Mouse (Mus musculus): ENCODE results near the gene Gm11213. TPM values are rescaled to one million over a fixed set of nuclear protein-coding genes. Genes with fewer than 3 reads are reported as not detected.

Gm11213 gene
- polyA plus RNA-seq, 1 experiment from 2014 or later, result not detected

GRCm38 (mm10) chr4:63590538-63590937, 14.5 kb downstream of the Gm11213 start:
- 73% methylated on average over 4 of the region's 4 CpGs for WGBS
- H3K9me3 ChIP-seq (ENCODE audit: control insufficient read depth, low read length), result no peaks in the 10 kb centered on the region
- H3K27me3 ChIP-seq (replicated peaks; ENCODE audit: control insufficient read depth, insufficient read depth, low read length), result no peaks in the 10 kb centered on the region
- H3K4me2 ChIP-seq, result no peak overlapping the region
- DNase-seq (ENCODE audit: low spot score), result no peak
- H3K9ac ChIP-seq (ENCODE audit: low read depth, low read length), result no peak overlapping the region
- H3K4me1 ChIP-seq (replicated peaks; ENCODE audit: control insufficient read depth, insufficient read depth, low read length), result no peaks in the 10 kb centered on the region; the same call in 1 of the 2 replicates
- no peak overlapping the region for H3K4me3 ChIP-seq (ENCODE audit: low read depth, low read length)
- H3K36me3 ChIP-seq (ENCODE audit: control insufficient read depth, insufficient read depth, low read length), result no peaks in the 10 kb centered on the region
- ATAC-seq (replicated peaks; ENCODE audit: low FRiP score), result no peak
- H3K27ac ChIP-seq (ENCODE audit: low read depth, low read length), result no peak overlapping the region

- Histone ChIP-seq H3K9ac (ENCODE audit: low read depth, low read length) (no peak overlapping the region), H3K4me3 (ENCODE audit: low read depth, low read length) (no peak overlapping the region), H3K9me3 (ENCODE audit: control insufficient read depth, low read length) (no peaks in the 10 kb centered on the region), H3K36me3 (ENCODE audit: control insufficient read depth, insufficient read depth, low read length) (no peaks in the 10 kb centered on the region), H3K27me3 (replicated peaks; ENCODE audit: control insufficient read depth, insufficient read depth, low read length) (no peaks in the 10 kb centered on the region), H3K27ac (ENCODE audit: low read depth, low read length) (no peak overlapping the region), H3K4me2 (no peak overlapping the region), H3K4me1 (replicated peaks; ENCODE audit: control insufficient read depth, insufficient read depth, low read length) (no peaks in the 10 kb centered on the region; the same call in 1 of the 2 replicates)
- ATAC-seq (replicated peaks; ENCODE audit: low FRiP score) (no peak), DNase-seq (ENCODE audit: low spot score) (no peak)
- 61% methylated on average over 7 of the region's 7 CpGs for WGBS
These were observed 15.1 kb downstream of the Gm11213 start for GRCm38 (mm10) chr4:63589987-63590386.

- no peak for ATAC-seq (replicated peaks; ENCODE audit: low FRiP score)
These were observed 18.8 kb downstream of the Gm11213 start for GRCm38 (mm10) chr4:63586240-63586639.

GRCm38 (mm10) chr4:63585216-63585615, 19.8 kb downstream of the Gm11213 start:
- WGBS, result 90% methylated on average over 10 of the region's 10 CpGs
- no peaks in the 10 kb centered on the region for H3K9me3 ChIP-seq (ENCODE audit: control insufficient read depth, low read length)
- no peaks in the 10 kb centered on the region for H3K27me3 ChIP-seq (replicated peaks; ENCODE audit: control insufficient read depth, insufficient read depth, low read length)
- H3K36me3 ChIP-seq (ENCODE audit: control insufficient read depth, insufficient read depth, low read length), result no peaks in the 10 kb centered on the region; the same call in 1 of the 2 replicates
- no peak overlapping the region for H3K4me2 ChIP-seq
- ATAC-seq (replicated peaks; ENCODE audit: low FRiP score) (no peak), DNase-seq (ENCODE audit: low spot score) (no peak)
- H3K4me1 ChIP-seq (replicated peaks; ENCODE audit: control insufficient read depth, insufficient read depth, low read length), result no peaks in the 10 kb centered on the region
- no peak overlapping the region for H3K9ac ChIP-seq (ENCODE audit: low read depth, low read length)
- no peak overlapping the region for H3K27ac ChIP-seq (ENCODE audit: low read depth, low read length)
- H3K4me3 ChIP-seq (ENCODE audit: low read depth, low read length), result no peak overlapping the region

More at GRCm38 (mm10) chr4:63586240-63586639, 18.8 kb downstream of the Gm11213 start:
- Histone ChIP-seq H3K9ac (ENCODE audit: low read depth, low read length) (no peak overlapping the region), H3K4me1 (replicated peaks; ENCODE audit: control insufficient read depth, insufficient read depth, low read length) (no peaks in the 10 kb centered on the region), H3K27me3 (replicated peaks; ENCODE audit: control insufficient read depth, insufficient read depth, low read length) (no peaks in the 10 kb centered on the region), H3K4me3 (ENCODE audit: low read depth, low read length) (no peak overlapping the region), H3K4me2 (no peak overlapping the region), H3K36me3 (ENCODE audit: control insufficient read depth, insufficient read depth, low read length) (no peaks in the 10 kb centered on the region; the same call in 1 of the 2 replicates), H3K9me3 (ENCODE audit: control insufficient read depth, low read length) (no peaks in the 10 kb centered on the region), H3K27ac (ENCODE audit: low read depth, low read length) (no peak overlapping the region)
- WGBS, result 82% methylated on average over 2 of the region's 2 CpGs
- no peak for DNase-seq (ENCODE audit: low spot score)

GRCm38 (mm10) chr4:63582580-63582979, 22.5 kb downstream of the Gm11213 start:
- Histone ChIP-seq H3K4me3 (ENCODE audit: low read depth, low read length) (no peak overlapping the region), H3K4me1 (replicated peaks; ENCODE audit: control insufficient read depth, insufficient read depth, low read length) (no peaks in the 10 kb centered on the region), H3K4me2 (no peak overlapping the region), H3K27me3 (replicated peaks; ENCODE audit: control insufficient read depth, insufficient read depth, low read length) (no peaks in the 10 kb centered on the region), H3K9ac (ENCODE audit: low read depth, low read length) (no peak overlapping the region), H3K36me3 (ENCODE audit: control insufficient read depth, insufficient read depth, low read length) (peaks cover 4% of the 10 kb centered on the region; the same call in 1 of the 2 replicates), H3K27ac (ENCODE audit: low read depth, low read length) (no peak overlapping the region), H3K9me3 (ENCODE audit: control insufficient read depth, low read length) (no peaks in the 10 kb centered on the region; the same call in 1 of the 2 replicates)
- ATAC-seq (replicated peaks; ENCODE audit: low FRiP score), result no peak
- 65% methylated on average over 5 of the region's 5 CpGs for WGBS
- no peak for DNase-seq (ENCODE audit: low spot score)

- peaks cover 6% of the 10 kb centered on the region; the same call in 1 of the 2 replicates for H3K36me3 ChIP-seq (ENCODE audit: control insufficient read depth, insufficient read depth, low read length)
- H3K27ac ChIP-seq (ENCODE audit: low read depth, low read length), result no peak overlapping the region
- H3K27me3 ChIP-seq (replicated peaks; ENCODE audit: control insufficient read depth, insufficient read depth, low read length), result no peaks in the 10 kb centered on the region
- ATAC-seq (replicated peaks; ENCODE audit: low FRiP score), result no peak
- WGBS, result 80% methylated on average over 6 of the region's 6 CpGs
- H3K9me3 ChIP-seq (ENCODE audit: control insufficient read depth, low read length), result no peaks in the 10 kb centered on the region; the same call in 1 of the 2 replicates
- no peak overlapping the region for H3K4me3 ChIP-seq (ENCODE audit: low read depth, low read length)
- no peak for DNase-seq (ENCODE audit: low spot score)
- H3K4me2 ChIP-seq, result no peak overlapping the region
- no peaks in the 10 kb centered on the region for H3K4me1 ChIP-seq (replicated peaks; ENCODE audit: control insufficient read depth, insufficient read depth, low read length)
- no peak overlapping the region for H3K9ac ChIP-seq (ENCODE audit: low read depth, low read length)
These were observed 25.0 kb downstream of the Gm11213 start for GRCm38 (mm10) chr4:63580078-63580477.

- Histone ChIP-seq H3K4me3 (ENCODE audit: low read depth, low read length) (no peak overlapping the region), H3K27me3 (replicated peaks; ENCODE audit: control insufficient read depth, insufficient read depth, low read length) (no peaks in the 10 kb centered on the region), H3K9ac (ENCODE audit: low read depth, low read length) (no peak overlapping the region), H3K4me2 (no peak overlapping the region), H3K4me1 (replicated peaks; ENCODE audit: control insufficient read depth, insufficient read depth, low read length) (no peaks in the 10 kb centered on the region), H3K27ac (ENCODE audit: low read depth, low read length) (no peak overlapping the region), H3K9me3 (ENCODE audit: control insufficient read depth, low read length) (no peaks in the 10 kb centered on the region; the same call in 1 of the 2 replicates), H3K36me3 (ENCODE audit: control insufficient read depth, insufficient read depth, low read length) (peaks cover 6% of the 10 kb centered on the region; the same call in 1 of the 2 replicates)
- 87% methylated on average over 14 of the region's 14 CpGs for WGBS
- no peak for DNase-seq (ENCODE audit: low spot score)
- no peak for ATAC-seq (replicated peaks; ENCODE audit: low FRiP score)
These were observed 25.4 kb downstream of the Gm11213 start for GRCm38 (mm10) chr4:63579649-63580048.

GRCm38 (mm10) chr4:63572621-63573020, 32.4 kb downstream of the Gm11213 start:
- H3K27me3 ChIP-seq (replicated peaks; ENCODE audit: control insufficient read depth, insufficient read depth, low read length), result no peaks in the 10 kb centered on the region
- H3K9ac ChIP-seq (ENCODE audit: low read depth, low read length), result no peak overlapping the region
- no peak overlapping the region for H3K27ac ChIP-seq (ENCODE audit: low read depth, low read length)
- peaks cover 2% of the 10 kb centered on the region; the same call in 1 of the 2 replicates for H3K36me3 ChIP-seq (ENCODE audit: control insufficient read depth, insufficient read depth, low read length)
- DNase-seq (ENCODE audit: low spot score) (no peak), ATAC-seq (replicated peaks; ENCODE audit: low FRiP score) (no peak)
- H3K4me1 ChIP-seq (replicated peaks; ENCODE audit: control insufficient read depth, insufficient read depth, low read length), result 0 out of 2 replicates have a peak, but pooled peaks cover 3% of the 10 kb centered on the region
- H3K9me3 ChIP-seq (ENCODE audit: control insufficient read depth, low read length), result no peaks in the 10 kb centered on the region; the same call in 1 of the 2 replicates
- no peak overlapping the region for H3K4me3 ChIP-seq (ENCODE audit: low read depth, low read length)
- 84% methylated on average over 5 of the region's 5 CpGs for WGBS
- no peak overlapping the region for H3K4me2 ChIP-seq

GRCm38 (mm10) chr4:63570208-63570781, 34.8 kb downstream of the Gm11213 start:
- 60% methylated on average over 7 of the region's 7 CpGs for WGBS
- H3K9ac ChIP-seq (ENCODE audit: low read depth, low read length), result no peak overlapping the region
- H3K4me3 ChIP-seq (ENCODE audit: low read depth, low read length), result no peak overlapping the region
- DNase-seq (ENCODE audit: low spot score) (no peak), ATAC-seq (replicated peaks; ENCODE audit: low FRiP score) (no peak)
- H3K36me3 ChIP-seq (ENCODE audit: control insufficient read depth, insufficient read depth, low read length), result peaks cover 4% of the 10 kb centered on the region; the same call in 1 of the 2 replicates
- 0 out of 2 replicates have a peak, but pooled peaks cover 3% of the 10 kb centered on the region for H3K4me1 ChIP-seq (replicated peaks; ENCODE audit: control insufficient read depth, insufficient read depth, low read length)
- no peaks in the 10 kb centered on the region for H3K9me3 ChIP-seq (ENCODE audit: control insufficient read depth, low read length)
- H3K27me3 ChIP-seq (replicated peaks; ENCODE audit: control insufficient read depth, insufficient read depth, low read length), result no peaks in the 10 kb centered on the region
- H3K4me2 ChIP-seq, result no peak overlapping the region
- H3K27ac ChIP-seq (ENCODE audit: low read depth, low read length), result no peak overlapping the region

Measured in liver, embryonic 11.5 days (tissue).